8 mouse cellular contexts compared by ENCODE assay signal in genomic region chr9:50745806-50746205, GRCm38 (mm10). TPM values are rescaled to one million over a fixed set of nuclear protein-coding genes. Genes with fewer than 3 reads are reported as not detected.
DNase-seq lines count a peak whose midpoint lies in the region; ATAC-seq and TF ChIP-seq lines count a peak whose summit lies in the region.

No protein-coding gene starts in this region.

- peak overlapping the region; percentile 58; the same call in 1 of the 2 replicates for H3K9ac ChIP-seq in kidney, embryonic 14.5 days (ENCODE audit: low read depth, low read length)
- peak overlapping the region; percentile 41; the same call in 1 of the 2 replicates for H3K9ac ChIP-seq in forebrain, embryonic 11.5 days (ENCODE audit: low read length)
- 0 out of 2 replicates have a peak overlapping the region, but pooled peaks have one; percentile 45 for H3K9ac ChIP-seq in limb, embryonic 14.5 days (ENCODE audit: low read depth, low read length, severe bottlenecking)
- H3K9ac ChIP-seq in neural tube, embryonic 12.5 days, result no peak overlapping the region

- no peaks in the 10 kb centered on the region for H3K4me1 ChIP-seq in kidney, embryonic 14.5 days (ENCODE audit: control insufficient read depth, insufficient read depth, low read length)
- 0 out of 2 replicates have a peak, but pooled peaks cover 2% of the 10 kb centered on the region for H3K4me1 ChIP-seq in forebrain, embryonic 11.5 days (replicated peaks; ENCODE audit: control insufficient read depth, insufficient read depth, low read length)
- H3K4me1 ChIP-seq in limb, embryonic 14.5 days (ENCODE audit: control insufficient read depth, insufficient read depth, low read length), result peaks cover 6% of the 10 kb centered on the region
- H3K4me1 ChIP-seq in neural tube, embryonic 12.5 days, result peaks cover 7% of the 10 kb centered on the region; the same call in 1 of the 2 replicates

- H3K4me3 ChIP-seq in kidney, embryonic 14.5 days (ENCODE audit: low read length), result peak overlapping the region; percentile 51
- peak overlapping the region; percentile 30 for H3K4me3 ChIP-seq in forebrain, embryonic 11.5 days (ENCODE audit: low read depth, low read length)
- H3K4me3 ChIP-seq in limb, embryonic 14.5 days (replicated peaks; ENCODE audit: low read length), result peak overlapping the region; percentile 32
- H3K4me3 ChIP-seq in neural tube, embryonic 12.5 days, result 0 out of 2 replicates have a peak overlapping the region, but pooled peaks have one; percentile 22

- WGBS in kidney, embryonic 14.5 days, result 11% methylated on average over 7 of the region's 7 CpGs
- 15% methylated on average over 7 of the region's 7 CpGs for WGBS in forebrain, embryonic 11.5 days
- WGBS in limb, embryonic 14.5 days, result 14% methylated on average over 7 of the region's 7 CpGs
- 13% methylated on average over 7 of the region's 7 CpGs for WGBS in neural tube, embryonic 12.5 days

- peak overlapping the region; percentile 75 for H3K27ac ChIP-seq in kidney, embryonic 14.5 days (ENCODE audit: low read depth, low read length)
- H3K27ac ChIP-seq in forebrain, embryonic 11.5 days (ENCODE audit: low read depth, low read length), result no peak overlapping the region
- H3K27ac ChIP-seq in limb, embryonic 14.5 days (replicated peaks; ENCODE audit: low read depth, low read length), result no peak overlapping the region
- H3K27ac ChIP-seq in neural tube, embryonic 12.5 days, result no peak overlapping the region

- no peaks in the 10 kb centered on the region for H3K36me3 ChIP-seq in kidney, embryonic 14.5 days (ENCODE audit: control insufficient read depth, insufficient read depth, low read length)
- H3K36me3 ChIP-seq in forebrain, embryonic 11.5 days (ENCODE audit: control insufficient read depth, insufficient read depth, low read length), result no peaks in the 10 kb centered on the region
- no peaks in the 10 kb centered on the region for H3K36me3 ChIP-seq in limb, embryonic 14.5 days (ENCODE audit: control insufficient read depth, insufficient read depth, low read length)
- H3K36me3 ChIP-seq in neural tube, embryonic 12.5 days, result no peaks in the 10 kb centered on the region

- H3K9me3 ChIP-seq in kidney, embryonic 14.5 days (ENCODE audit: control insufficient read depth, low read length), result no peaks in the 10 kb centered on the region
- no peaks in the 10 kb centered on the region for H3K9me3 ChIP-seq in forebrain, embryonic 11.5 days (ENCODE audit: control insufficient read depth, low read length)
- H3K9me3 ChIP-seq in limb, embryonic 14.5 days (ENCODE audit: control insufficient read depth, low read length), result no peaks in the 10 kb centered on the region
- no peaks in the 10 kb centered on the region for H3K9me3 ChIP-seq in neural tube, embryonic 12.5 days

- peak overlapping the region; percentile 68 for H3K4me2 ChIP-seq in kidney, embryonic 14.5 days (replicated peaks; ENCODE audit: low read depth, low read length)
- H3K4me2 ChIP-seq in forebrain, embryonic 11.5 days (ENCODE audit: low read depth, low read length, severe bottlenecking), result peak overlapping the region; percentile 62
- H3K4me2 ChIP-seq in limb, embryonic 14.5 days (replicated peaks; ENCODE audit: low read depth, low read length, severe bottlenecking), result peak overlapping the region; percentile 54
- peak overlapping the region; percentile 58 for H3K4me2 ChIP-seq in neural tube, embryonic 12.5 days (replicated peaks)

- no peak for DNase-seq in kidney, postnatal 14 days
- no peak for DNase-seq in forebrain, embryonic 11.5 days (ENCODE audit: low spot score)
- DNase-seq in limb, embryonic 14.5 days (ENCODE audit: low spot score), result no peak
- no peak for DNase-seq in thymus, adult 18-20 months
- DNase-seq in layer of hippocampus, postnatal 10 days (ENCODE audit: low spot score in 2 of 2), result no peak
- no peak for DNase-seq in frontal cortex, postnatal 14 days (ENCODE audit: low spot score in 2 of 2)

- ATAC-seq in kidney, embryonic 14.5 days (ENCODE audit: low FRiP score, low TSS enrichment), result peak; percentile 43; the same call in 1 of the 2 replicates
- ATAC-seq in forebrain, embryonic 11.5 days (replicated peaks; ENCODE audit: low FRiP score), result no peak
- ATAC-seq in limb, embryonic 14.5 days (ENCODE audit: low FRiP score, low read depth), result no peak
- no peak for ATAC-seq in neural tube, embryonic 12.5 days (ENCODE audit: low FRiP score, low read depth)

- no peak for TF ChIP-seq POLR2A in limb, embryonic 14.5 days (IDR thresholded peaks at IDR 0.05; ENCODE audit: borderline replicate concordance, extremely low read depth, insufficient read depth, insufficient read length)

- H3K27me3 ChIP-seq in kidney, embryonic 14.5 days (ENCODE audit: control insufficient read depth, insufficient read depth, low read length), result 0 out of 2 replicates have a peak, but pooled peaks cover 5% of the 10 kb centered on the region
- 0 out of 2 replicates have a peak, but pooled peaks cover 3% of the 10 kb centered on the region for H3K27me3 ChIP-seq in forebrain, embryonic 11.5 days (ENCODE audit: control insufficient read depth, insufficient read depth, low read length)
- peaks cover 3% of the 10 kb centered on the region; the same call in 1 of the 2 replicates for H3K27me3 ChIP-seq in limb, embryonic 14.5 days (ENCODE audit: control insufficient read depth, insufficient read depth, low read length)
- H3K27me3 ChIP-seq in neural tube, embryonic 12.5 days (replicated peaks), result no peaks in the 10 kb centered on the region; the same call in 1 of the 2 replicates

RNA-seq across cellular contexts. Expression of gene 2310030G06Rik, which starts 0.5 kb away (rescaled TPM):
- 8.7 and 9.3 TPM in 2 replicates for polyA plus RNA-seq in kidney, embryonic 14.5 days (2014; fragmentation: Nextera tagmentation; extraction: Ambion mirVana)
- 0.79 and 2.3 TPM in 2 replicates for polyA plus RNA-seq in forebrain, embryonic 11.5 days (2014; fragmentation: Nextera tagmentation; extraction: Ambion mirVana)
- 3.8 and 4.9 TPM in 2 replicates for polyA plus RNA-seq in limb, embryonic 14.5 days (2012; rRNA removed)
- 5.2 and 5.4 TPM in 2 replicates for polyA plus RNA-seq in limb, embryonic 14.5 days (2014; fragmentation: Nextera tagmentation; extraction: Ambion mirVana)
- 0.95 and 1.5 TPM in 2 replicates for polyA plus RNA-seq in neural tube, embryonic 12.5 days (2016; fragmentation: Nextera tagmentation; extraction: Ambion mirVana)
- 1 to 10 TPM; 1.3 to 1.8 TPM for total RNA-seq in layer of hippocampus, postnatal 10 days (2021)

RNA-seq across cellular contexts. Expression of gene Cryab, which starts 5.3 kb away (rescaled TPM):
- 15.7 and 20.6 TPM in 2 replicates for polyA plus RNA-seq in kidney, embryonic 14.5 days (2014; fragmentation: Nextera tagmentation; extraction: Ambion mirVana)
- 5.5 and 6.0 TPM in 2 replicates for polyA plus RNA-seq in forebrain, embryonic 11.5 days (2014; fragmentation: Nextera tagmentation; extraction: Ambion mirVana)
- 78.2 and 80.7 TPM in 2 replicates for polyA plus RNA-seq in limb, embryonic 14.5 days (2012; rRNA removed)
- polyA plus RNA-seq in limb, embryonic 14.5 days (2014; fragmentation: Nextera tagmentation; extraction: Ambion mirVana), result 87.2 and 117 TPM in 2 replicates
- 12.8 and 17.5 TPM in 2 replicates for polyA plus RNA-seq in neural tube, embryonic 12.5 days (2016; fragmentation: Nextera tagmentation; extraction: Ambion mirVana)
- 10 to 100 TPM; 43.1 to 44.7 TPM for total RNA-seq in layer of hippocampus, postnatal 10 days (2021)

RNA-seq across cellular contexts. Expression of gene Hspb2, which starts 6.3 kb away (rescaled TPM):
- polyA plus RNA-seq in kidney, embryonic 14.5 days (2014; fragmentation: Nextera tagmentation; extraction: Ambion mirVana), result 0.72 and 1.0 TPM in 2 replicates
- polyA plus RNA-seq in forebrain, embryonic 11.5 days (2014; fragmentation: Nextera tagmentation; extraction: Ambion mirVana), result 0.73 TPM in 1 of 2 replicates, not detected in the other
- 53.0 and 61.6 TPM in 2 replicates for polyA plus RNA-seq in limb, embryonic 14.5 days (2012; rRNA removed)
- 47.8 and 78.7 TPM in 2 replicates for polyA plus RNA-seq in limb, embryonic 14.5 days (2014; fragmentation: Nextera tagmentation; extraction: Ambion mirVana)
- 4.9 and 7.2 TPM in 2 replicates for polyA plus RNA-seq in neural tube, embryonic 12.5 days (2016; fragmentation: Nextera tagmentation; extraction: Ambion mirVana)
- total RNA-seq in layer of hippocampus, postnatal 10 days (2021), result 1 to 10 TPM in 1 of 2 experiments, under 1 TPM in 1; 0.85 to 1.1 TPM

RNA-seq across cellular contexts. Expression of gene Dixdc1, which starts 6.5 kb away (rescaled TPM):
- 5.7 and 10.3 TPM in 2 replicates for polyA plus RNA-seq in kidney, embryonic 14.5 days (2014; fragmentation: Nextera tagmentation; extraction: Ambion mirVana)
- 18.1 and 19.5 TPM in 2 replicates for polyA plus RNA-seq in forebrain, embryonic 11.5 days (2014; fragmentation: Nextera tagmentation; extraction: Ambion mirVana)
- polyA plus RNA-seq in limb, embryonic 14.5 days (2012; rRNA removed), result 16.4 and 17.5 TPM in 2 replicates
- polyA plus RNA-seq in limb, embryonic 14.5 days (2014; fragmentation: Nextera tagmentation; extraction: Ambion mirVana), result 16.1 and 18.9 TPM in 2 replicates
- 29.2 and 29.9 TPM in 2 replicates for polyA plus RNA-seq in neural tube, embryonic 12.5 days (2016; fragmentation: Nextera tagmentation; extraction: Ambion mirVana)
- 10 to 100 TPM; 65.0 to 66.6 TPM for total RNA-seq in layer of hippocampus, postnatal 10 days (2021)

RNA-seq across cellular contexts. Expression of gene Fdxacb1, which starts 22.2 kb away (rescaled TPM):
- polyA plus RNA-seq in kidney, embryonic 14.5 days (2014; fragmentation: Nextera tagmentation; extraction: Ambion mirVana), result 11.1 and 11.5 TPM in 2 replicates
- polyA plus RNA-seq in forebrain, embryonic 11.5 days (2014; fragmentation: Nextera tagmentation; extraction: Ambion mirVana), result 12.6 and 14.0 TPM in 2 replicates
- polyA plus RNA-seq in limb, embryonic 14.5 days (2012; rRNA removed), result 7.4 and 7.7 TPM in 2 replicates
- polyA plus RNA-seq in limb, embryonic 14.5 days (2014; fragmentation: Nextera tagmentation; extraction: Ambion mirVana), result 10.6 and 10.8 TPM in 2 replicates
- polyA plus RNA-seq in neural tube, embryonic 12.5 days (2016; fragmentation: Nextera tagmentation; extraction: Ambion mirVana), result 10.2 and 12.2 TPM in 2 replicates
- total RNA-seq in layer of hippocampus, postnatal 10 days (2021), result 1 to 10 TPM; 5.5 to 6.2 TPM
